Mouse (Mus musculus): ENCODE data around the gene Mgat4d. TPM values are rescaled to one million over a fixed set of nuclear protein-coding genes. Genes with fewer than 3 reads are reported as not detected.
"Not testable (repeated sequence)": the region's sequence is repeated elsewhere in the genome, so short reads cannot be mapped to it uniquely, and the experiment has no call there.

The Mgat4d gene
- polyA plus RNA-seq, 2 experiments = not detected

- TF ChIP-seq POLR2A (IDR thresholded peaks at IDR 0.05; ENCODE audit: borderline replicate concordance, extremely low read depth, insufficient read depth, insufficient read length) = no peak
- no peak overlapping the region for H3K4me2 ChIP-seq (replicated peaks; ENCODE audit: low read depth, low read length, severe bottlenecking)
- H3K36me3 ChIP-seq (ENCODE audit: control insufficient read depth, insufficient read depth, low read length) = no peaks in the 10 kb centered on the region
- H3K9me3 ChIP-seq (ENCODE audit: control insufficient read depth, low read length) = no peaks in the 10 kb centered on the region
- no peak overlapping the region for H3K9ac ChIP-seq (ENCODE audit: low read depth, low read length, severe bottlenecking)
- DNase-seq (ENCODE audit: low spot score) (no peak), ATAC-seq (ENCODE audit: low FRiP score, low read depth) (no peak)
- H3K27ac ChIP-seq (replicated peaks; ENCODE audit: low read depth, low read length) = no peak overlapping the region
- H3K27me3 ChIP-seq (ENCODE audit: control insufficient read depth, insufficient read depth, low read length) = no peaks in the 10 kb centered on the region
- 79% methylated on average over 7 of the region's 7 CpGs for WGBS
- no peaks in the 10 kb centered on the region for H3K4me1 ChIP-seq (ENCODE audit: control insufficient read depth, insufficient read depth, low read length)
- no peak overlapping the region for H3K4me3 ChIP-seq (replicated peaks; ENCODE audit: low read length)
Observed at GRCm38 (mm10) chr8:83426949-83427348, 78.7 kb downstream of the Mgat4d start.

GRCm38 (mm10) chr8:83428621-83429020 lies 80.3 kb downstream of the Mgat4d start:
- H3K4me2 ChIP-seq (replicated peaks; ENCODE audit: low read depth, low read length, severe bottlenecking); H3K27me3 ChIP-seq (ENCODE audit: control insufficient read depth, insufficient read depth, low read length); H3K9ac ChIP-seq (ENCODE audit: low read depth, low read length, severe bottlenecking); H3K27ac ChIP-seq (replicated peaks; ENCODE audit: low read depth, low read length); H3K9me3 ChIP-seq (ENCODE audit: control insufficient read depth, low read length); H3K4me3 ChIP-seq (replicated peaks; ENCODE audit: low read length); ATAC-seq (ENCODE audit: low FRiP score, low read depth); H3K36me3 ChIP-seq (ENCODE audit: control insufficient read depth, insufficient read depth, low read length); DNase-seq (ENCODE audit: low spot score); H3K4me1 ChIP-seq (ENCODE audit: control insufficient read depth, insufficient read depth, low read length): not testable (repeated sequence)
- WGBS = 90% methylated on average over 3 of the region's 3 CpGs

- WGBS = 46% methylated on average over 4 of the region's 4 CpGs
- H3K36me3 ChIP-seq (ENCODE audit: control insufficient read depth, insufficient read depth, low read length) = peaks cover 9% of the 10 kb centered on the region
- H3K4me3 ChIP-seq (replicated peaks; ENCODE audit: low read length) = no peak overlapping the region
- no peak overlapping the region for H3K4me2 ChIP-seq (replicated peaks; ENCODE audit: low read depth, low read length, severe bottlenecking)
- no peaks in the 10 kb centered on the region for H3K4me1 ChIP-seq (ENCODE audit: control insufficient read depth, insufficient read depth, low read length)
- ATAC-seq (ENCODE audit: low FRiP score, low read depth) = no peak
- no peak overlapping the region for H3K27ac ChIP-seq (replicated peaks; ENCODE audit: low read depth, low read length)
- TF ChIP-seq POLR2A (IDR thresholded peaks at IDR 0.05; ENCODE audit: borderline replicate concordance, extremely low read depth, insufficient read depth, insufficient read length) = no peak
- H3K9ac ChIP-seq (ENCODE audit: low read depth, low read length, severe bottlenecking) = no peak overlapping the region
- DNase-seq (ENCODE audit: low spot score) = no peak
- no peaks in the 10 kb centered on the region for H3K9me3 ChIP-seq (ENCODE audit: control insufficient read depth, low read length)
- no peaks in the 10 kb centered on the region for H3K27me3 ChIP-seq (ENCODE audit: control insufficient read depth, insufficient read depth, low read length)
Observed at GRCm38 (mm10) chr8:83429071-83429524, 80.8 kb downstream of the Mgat4d start.

Other genes with a start within 250 kb of the Mgat4d start
- gene Tbc1d9, start 183.1 kb upstream of the Mgat4d start, polyA plus RNA-seq (2012; rRNA removed) = 5.2 and 5.7 TPM in 2 replicates
- gene Tbc1d9, start 183.1 kb upstream of the Mgat4d start, polyA plus RNA-seq (2014; fragmentation: Nextera tagmentation; extraction: Ambion mirVana) = 1.3 and 1.9 TPM in 2 replicates
- 0.67 and 0.84 TPM in 2 replicates for gene Gm10645, start 182.3 kb upstream of the Mgat4d start, polyA plus RNA-seq (2012; rRNA removed)
- 1.2 and 1.9 TPM in 2 replicates for gene Gm10645, start 182.3 kb upstream of the Mgat4d start, polyA plus RNA-seq (2014; fragmentation: Nextera tagmentation; extraction: Ambion mirVana)
- 0.05 and 0.08 TPM in 2 replicates for gene Ucp1, start 58.1 kb upstream of the Mgat4d start, polyA plus RNA-seq (2012; rRNA removed)
- not detected in 2 replicates for gene Ucp1, start 58.1 kb upstream of the Mgat4d start, polyA plus RNA-seq (2014; fragmentation: Nextera tagmentation; extraction: Ambion mirVana)
- gene Elmod2, start 16.0 kb upstream of the Mgat4d start, polyA plus RNA-seq (2012; rRNA removed) = 11.6 and 12.6 TPM in 2 replicates
- 16.3 and 22.4 TPM in 2 replicates for gene Elmod2, start 16.0 kb upstream of the Mgat4d start, polyA plus RNA-seq (2014; fragmentation: Nextera tagmentation; extraction: Ambion mirVana)
- gene Clgn, start 41.4 kb downstream of the Mgat4d start, polyA plus RNA-seq (2012; rRNA removed) = 0.40 and 0.43 TPM in 2 replicates
- 0.33 and 0.87 TPM in 2 replicates for gene Clgn, start 41.4 kb downstream of the Mgat4d start, polyA plus RNA-seq (2014; fragmentation: Nextera tagmentation; extraction: Ambion mirVana)
- 59.6 and 81.6 TPM in 2 replicates for gene Scoc, start 109.9 kb downstream of the Mgat4d start, polyA plus RNA-seq (2012; rRNA removed)
- gene Scoc, start 109.9 kb downstream of the Mgat4d start, polyA plus RNA-seq (2014; fragmentation: Nextera tagmentation; extraction: Ambion mirVana) = 118 and 119 TPM in 2 replicates
- gene Olfr370, start 187.3 kb downstream of the Mgat4d start, polyA plus RNA-seq (2012; rRNA removed) = 0.18 TPM in 1 of 2 replicates, not detected in the other
- gene Olfr370, start 187.3 kb downstream of the Mgat4d start, polyA plus RNA-seq (2014; fragmentation: Nextera tagmentation; extraction: Ambion mirVana) = not detected in 2 replicates
- 237 and 248 TPM in 2 replicates for gene Ndufb7, start 218.2 kb downstream of the Mgat4d start, polyA plus RNA-seq (2012; rRNA removed)
- gene Ndufb7, start 218.2 kb downstream of the Mgat4d start, polyA plus RNA-seq (2014; fragmentation: Nextera tagmentation; extraction: Ambion mirVana) = 298 and 313 TPM in 2 replicates

Measured in limb, embryonic 14.5 days (tissue).